Mouse (Mus musculus) spleen, adult 2 months (tissue): ENCODE results near the gene Atp6v0a1.

Experiments used
- CTCF ChIP-seq: fragments of 200-500 bp; IDR thresholded peaks from 2 replicates; pipeline ENCODE4 v1.5.1; 2011; ENCODE audit warnings: mild to moderate bottlenecking, inconsistent platforms; ENCODE audit not compliant: insufficient read depth, insufficient read length, insufficient replicate concordance; ENCODE audit errors: extremely low read depth
- POLR2A ChIP-seq: fragments of 200-500 bp; IDR thresholded peaks from 2 replicates; pipeline ENCODE4 v1.6.1; 2011; ENCODE audit warnings: low read depth, low read length, inconsistent platforms

DNA sequence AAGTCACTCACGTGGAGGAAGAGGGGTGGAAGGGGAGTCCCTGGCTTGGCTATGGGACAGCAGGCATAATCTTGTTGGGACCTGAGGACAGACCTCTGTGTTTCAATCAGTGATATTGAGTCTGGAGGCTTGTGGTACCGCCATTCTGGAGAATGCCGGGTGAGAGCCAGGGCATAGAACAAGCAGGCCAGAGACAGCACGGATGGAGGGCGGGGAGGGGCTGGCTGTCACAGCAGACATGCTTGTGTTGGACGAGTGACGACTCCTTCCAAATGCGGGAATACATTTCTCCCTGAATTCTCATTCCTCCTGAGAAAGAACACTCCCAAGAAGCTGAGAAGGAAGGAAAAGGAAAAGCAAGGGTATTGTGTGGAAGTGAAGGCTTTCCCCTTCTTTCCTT, 42.4 kb downstream of the Atp6v0a1 start:
- TF ChIP-seq CTCF, result no peak
- TF ChIP-seq POLR2A, result no peak
